Mouse (Mus musculus) adrenal gland, adult (tissue): Measurements from ENCODE around the gene Ptprg.

ENCODE experiments used
- DNase-seq, 2 experiments: peaks; one replicate each; pipeline ENCODE4 v3.0.0; 2022 to 2023; ENCODE audit warnings: low spot score in 1 of 2; ENCODE audit not compliant: inconsistent age in 2 of 2

Ptprg gene

DNA sequence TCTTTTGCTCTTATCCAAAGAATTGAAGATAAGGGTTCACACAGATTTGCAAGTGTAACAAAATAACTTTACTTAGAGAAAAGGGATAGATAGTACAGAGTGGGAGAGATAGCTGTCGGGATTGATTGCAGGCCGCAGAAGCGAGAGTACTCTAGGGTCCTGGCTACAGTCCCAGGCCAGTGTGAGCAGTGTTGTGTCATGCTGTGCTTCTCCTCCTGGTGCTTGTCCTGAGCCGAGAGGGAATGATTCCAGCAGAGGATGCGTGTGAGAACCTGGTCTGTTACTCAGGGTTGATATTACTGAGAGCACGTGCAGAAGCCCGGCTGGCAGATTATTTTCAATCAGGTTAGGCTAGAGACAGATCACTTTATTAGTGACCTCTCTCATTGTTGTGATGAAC, 523.9 kb downstream of the Ptprg start:
- no peak for DNase-seq

DNA sequence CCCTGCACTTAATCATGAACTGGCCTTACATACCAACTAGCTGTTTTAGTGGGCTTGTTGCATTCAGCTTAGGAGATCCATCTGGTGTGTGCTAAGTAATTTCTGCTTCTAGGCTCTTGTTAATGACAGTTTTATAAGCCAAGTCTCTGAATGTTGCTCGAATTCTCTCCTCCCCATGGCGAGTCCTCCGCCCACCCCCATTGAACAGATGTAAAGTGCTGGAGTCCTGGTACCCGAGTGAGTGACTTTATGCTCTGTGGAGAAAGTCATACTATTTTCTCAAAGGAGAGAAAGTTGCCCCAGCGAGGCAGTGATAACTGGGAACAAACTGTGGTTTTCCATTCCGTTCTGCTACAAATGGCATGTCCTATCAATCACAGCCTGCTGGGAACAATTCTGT, 525.9 kb downstream of the Ptprg start:
- no peak for DNase-seq

DNA sequence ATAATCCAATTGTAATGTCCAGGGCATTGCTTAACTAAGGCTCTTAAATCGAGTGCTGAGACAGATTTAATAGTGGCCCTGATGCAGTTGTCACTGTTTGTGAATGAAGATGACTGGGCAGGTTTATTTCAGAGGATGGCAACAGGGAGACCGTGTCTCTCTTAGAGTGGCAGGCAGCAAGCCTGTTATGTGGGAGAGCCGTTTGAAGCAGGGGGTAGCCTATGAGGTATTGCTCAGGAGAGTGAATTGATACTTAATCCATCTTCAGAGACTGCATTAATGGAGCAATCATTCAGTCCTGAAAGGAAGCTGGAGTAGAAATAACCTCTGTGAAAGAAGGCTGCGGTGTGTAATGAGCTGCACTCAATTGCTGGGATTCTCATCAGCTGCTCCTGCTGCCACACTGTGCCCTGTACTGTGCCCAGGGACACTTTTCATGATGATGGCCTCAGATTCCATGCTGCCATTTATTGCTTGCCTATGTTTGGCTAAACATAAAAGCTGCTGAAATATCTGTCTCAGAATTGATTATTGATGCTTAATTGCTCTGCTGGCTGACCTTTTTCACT, 526.6 kb downstream of the Ptprg start:
- no peak for DNase-seq

DNA sequence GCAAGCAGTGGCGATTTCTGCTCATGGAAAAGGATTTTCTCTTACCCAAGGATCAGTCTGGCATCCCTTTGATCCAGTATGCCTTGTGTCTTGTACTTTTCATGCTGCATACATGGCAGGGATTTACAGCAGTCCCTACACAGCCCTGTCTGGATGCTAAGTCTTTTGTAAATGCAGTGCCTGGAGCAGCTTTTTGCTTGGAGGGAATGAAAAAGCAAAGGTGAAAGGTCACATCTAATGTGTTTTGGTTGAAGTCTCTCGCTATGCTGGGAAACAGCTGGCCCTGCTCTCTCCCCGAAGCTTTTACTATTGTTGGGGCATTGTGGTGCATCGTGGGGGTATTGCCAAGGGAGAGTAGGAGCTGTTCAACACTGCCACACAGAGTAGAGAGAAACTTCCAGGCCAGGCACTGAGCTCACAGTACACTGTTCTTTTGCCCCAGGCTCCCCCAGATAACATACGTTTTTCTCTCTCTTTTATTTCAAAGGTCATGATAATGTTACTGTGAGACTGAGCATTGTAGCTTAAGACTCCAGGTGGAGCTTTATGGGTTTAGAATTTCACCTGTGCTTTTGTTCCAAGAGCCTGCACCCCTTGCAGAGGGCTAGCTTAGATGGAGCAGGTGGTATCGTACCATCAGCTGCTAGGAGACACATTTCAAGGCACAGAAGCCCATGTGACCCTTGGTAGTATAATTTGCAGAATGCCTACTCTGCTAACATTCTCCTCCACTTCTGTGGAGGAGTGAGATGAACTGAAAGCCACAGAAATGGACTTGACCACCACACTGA, 529.0 kb downstream of the Ptprg start:
- DNase-seq = no peak

DNA sequence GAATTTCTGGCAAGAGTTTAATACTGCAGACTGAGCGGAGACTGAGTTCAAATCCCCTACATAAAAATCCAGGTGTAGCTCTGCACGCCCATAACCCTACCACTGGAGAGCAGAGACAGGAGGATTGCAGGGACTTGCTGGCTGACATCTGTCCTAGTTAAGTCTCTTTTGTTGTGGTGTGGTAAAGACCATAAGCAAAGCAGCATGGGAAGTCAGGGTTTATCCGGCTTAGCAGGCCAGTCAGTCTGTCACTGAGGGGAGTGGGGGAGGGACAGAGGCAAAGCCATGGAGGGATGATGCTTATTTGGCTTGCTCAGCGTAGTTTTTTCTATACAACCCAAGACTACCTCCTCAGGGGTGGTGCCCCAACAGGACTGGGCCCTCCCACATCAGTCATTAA, 530.7 kb downstream of the Ptprg start:
- DNase-seq = no peak

DNA sequence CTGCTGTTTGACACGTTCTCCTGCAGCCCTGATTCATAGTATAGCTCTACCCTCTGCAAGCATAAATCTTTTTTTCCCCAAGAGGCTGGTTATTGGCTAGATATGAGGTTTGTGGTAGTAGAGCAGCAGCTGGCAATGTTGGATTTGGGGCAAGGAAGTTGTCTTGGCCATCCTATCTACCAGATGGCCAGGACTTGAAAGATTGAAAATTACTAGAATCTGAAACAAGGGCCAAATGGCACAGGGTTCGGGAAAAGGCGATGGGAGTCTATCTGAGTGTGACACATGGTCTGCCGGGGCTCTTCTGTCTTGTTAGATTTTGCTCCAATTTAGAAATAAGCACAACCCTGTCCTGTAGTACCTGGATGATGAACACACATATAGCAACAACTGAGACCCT, 531.7 kb downstream of the Ptprg start:
- DNase-seq = no peak

DNA sequence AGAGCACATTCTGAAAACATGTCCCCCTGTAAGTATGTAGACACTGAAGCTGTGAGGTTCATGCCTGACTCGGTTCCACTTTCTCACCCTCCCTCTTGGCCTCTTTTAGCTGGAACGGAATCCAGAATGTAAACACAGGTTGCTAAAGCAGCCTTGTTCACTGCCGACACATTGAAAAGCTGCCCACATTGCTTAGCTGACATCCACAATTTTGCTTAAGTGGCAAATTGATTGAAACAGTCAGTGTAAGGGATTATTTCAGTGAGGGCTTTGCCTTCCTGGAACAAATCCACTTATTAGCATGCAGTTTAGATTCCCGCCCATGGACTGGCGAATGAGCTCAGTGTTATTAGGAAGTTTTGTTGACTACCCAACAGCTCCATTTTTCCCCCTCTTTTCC, 532.8 kb downstream of the Ptprg start:
- DNase-seq = no peak

DNA sequence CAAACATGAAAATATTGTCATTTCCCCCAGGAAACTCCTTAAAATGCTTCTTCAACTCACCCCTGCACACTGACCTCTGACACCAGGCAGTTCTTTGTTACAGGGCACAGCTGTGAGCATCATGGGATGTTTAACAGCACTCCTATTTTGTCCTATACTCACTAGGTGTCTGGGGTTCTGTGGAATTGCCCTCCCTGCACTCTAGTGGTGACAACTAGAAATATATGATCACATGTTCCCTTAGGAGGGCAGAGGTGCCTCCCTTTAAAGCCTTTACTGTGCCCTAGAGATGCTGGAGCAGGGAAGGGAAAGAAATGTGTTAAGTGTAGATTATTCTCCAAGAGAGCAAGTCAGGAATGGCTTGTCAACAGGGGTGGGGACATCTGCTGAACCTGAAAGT, 536.6 kb downstream of the Ptprg start:
- DNase-seq = no peak

DNA sequence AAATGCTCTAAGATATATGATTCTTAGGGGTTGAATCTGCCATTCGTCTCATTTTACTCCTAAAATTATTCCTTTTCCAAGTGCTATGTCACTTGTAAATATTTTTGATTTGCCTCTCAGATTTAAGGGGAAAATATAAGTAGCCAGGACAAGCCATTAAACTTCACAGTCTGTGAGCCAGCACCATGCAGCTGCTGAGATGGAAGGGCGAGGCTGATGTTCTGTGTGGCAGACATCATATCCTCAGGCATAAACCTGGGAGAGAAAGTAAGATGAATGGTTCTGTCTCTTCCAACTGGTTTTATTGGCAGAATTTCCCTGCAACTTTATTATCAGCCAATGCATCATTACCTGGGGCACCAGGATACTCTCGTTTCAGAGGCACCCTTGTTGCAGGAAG, 538.4 kb downstream of the Ptprg start:
- DNase-seq = no peak

DNA sequence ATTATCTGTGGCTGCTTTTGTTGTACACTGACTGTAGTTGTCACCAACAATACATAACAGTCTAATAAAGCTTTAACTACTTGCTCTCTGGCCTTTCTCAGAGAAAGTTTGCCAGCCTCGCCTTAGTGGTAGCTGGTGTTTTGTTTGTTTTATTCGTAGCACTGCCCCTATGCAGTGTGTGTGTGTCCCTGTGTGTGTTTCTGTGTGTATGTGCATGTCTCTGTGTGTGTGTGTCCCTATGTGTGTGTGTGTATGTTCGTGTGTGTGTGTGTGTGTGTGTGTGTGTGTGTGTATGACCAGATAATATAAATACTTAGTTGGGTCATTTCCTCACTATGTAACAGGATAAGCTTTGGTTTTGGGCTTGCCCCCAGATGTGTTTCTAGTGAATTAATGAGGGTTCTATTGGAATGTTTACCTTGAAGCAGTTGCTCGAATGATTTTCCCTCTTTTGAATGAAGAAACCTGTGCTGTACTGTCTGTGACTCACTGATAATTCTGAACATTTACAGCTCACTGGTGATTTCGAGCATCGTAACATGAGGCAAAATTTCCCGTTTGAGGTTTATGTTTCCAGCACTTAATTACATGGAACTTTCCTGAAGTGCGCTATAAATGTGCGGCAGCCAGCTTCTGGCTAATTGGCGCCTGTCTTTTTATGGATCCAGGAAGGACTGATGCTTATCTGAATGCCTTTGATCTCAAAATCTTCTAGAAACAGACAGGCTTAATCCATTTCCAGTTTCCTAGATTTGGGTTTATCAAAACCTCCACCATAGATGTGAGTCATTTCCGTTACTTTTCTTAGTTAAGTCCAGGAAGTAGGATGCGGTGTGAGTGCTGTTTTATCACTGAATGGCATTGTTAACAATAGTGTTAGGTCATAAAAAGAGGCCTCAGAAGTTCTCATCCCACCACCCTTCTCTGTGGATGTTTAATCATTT, 546.3 kb downstream of the Ptprg start:
- peak in 1 of 2 experiments; percentile 46 for DNase-seq

DNA sequence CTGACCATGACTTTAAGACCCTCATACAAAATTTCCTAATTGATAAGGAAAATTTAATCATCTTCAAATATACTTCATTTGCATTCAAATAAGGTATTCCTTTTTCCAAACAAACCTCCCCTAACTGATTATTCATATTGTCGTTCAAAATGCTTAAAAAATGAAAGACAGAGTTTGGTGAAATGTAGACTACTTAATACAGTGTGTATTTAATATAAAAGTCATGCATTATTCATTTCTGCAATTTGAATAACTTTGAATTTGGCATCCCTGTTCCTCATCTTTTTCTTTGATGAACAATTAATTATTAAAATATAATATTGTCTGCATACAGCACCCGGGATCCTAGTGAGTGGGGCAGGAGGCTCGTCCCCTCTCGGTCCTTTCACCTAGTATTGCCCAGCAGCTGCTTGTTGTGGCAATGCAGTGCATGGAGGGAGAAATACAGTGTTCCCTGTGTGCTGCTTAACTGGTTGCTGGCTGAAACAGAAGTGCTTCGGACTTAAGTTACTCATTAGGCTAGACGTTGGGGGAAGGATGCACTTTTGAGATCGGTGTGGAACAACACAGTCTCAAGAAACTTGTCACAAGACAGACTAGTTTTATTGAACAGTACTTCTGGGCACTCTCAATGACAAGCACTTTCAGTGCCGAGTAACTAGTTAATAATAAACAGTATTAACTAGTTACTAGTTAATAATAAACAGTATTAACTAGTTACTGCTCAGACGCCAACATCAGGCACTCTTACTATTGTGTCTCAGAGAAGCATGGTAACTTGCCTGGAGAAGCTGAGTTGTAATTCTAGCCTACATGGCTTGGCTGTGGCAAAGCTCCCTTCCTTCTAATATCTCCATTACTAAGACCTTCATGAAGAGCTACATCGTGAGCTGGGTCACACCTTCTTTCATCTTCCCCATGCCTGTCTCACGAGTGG, 549.3 kb downstream of the Ptprg start:
- DNase-seq = no peak

DNA sequence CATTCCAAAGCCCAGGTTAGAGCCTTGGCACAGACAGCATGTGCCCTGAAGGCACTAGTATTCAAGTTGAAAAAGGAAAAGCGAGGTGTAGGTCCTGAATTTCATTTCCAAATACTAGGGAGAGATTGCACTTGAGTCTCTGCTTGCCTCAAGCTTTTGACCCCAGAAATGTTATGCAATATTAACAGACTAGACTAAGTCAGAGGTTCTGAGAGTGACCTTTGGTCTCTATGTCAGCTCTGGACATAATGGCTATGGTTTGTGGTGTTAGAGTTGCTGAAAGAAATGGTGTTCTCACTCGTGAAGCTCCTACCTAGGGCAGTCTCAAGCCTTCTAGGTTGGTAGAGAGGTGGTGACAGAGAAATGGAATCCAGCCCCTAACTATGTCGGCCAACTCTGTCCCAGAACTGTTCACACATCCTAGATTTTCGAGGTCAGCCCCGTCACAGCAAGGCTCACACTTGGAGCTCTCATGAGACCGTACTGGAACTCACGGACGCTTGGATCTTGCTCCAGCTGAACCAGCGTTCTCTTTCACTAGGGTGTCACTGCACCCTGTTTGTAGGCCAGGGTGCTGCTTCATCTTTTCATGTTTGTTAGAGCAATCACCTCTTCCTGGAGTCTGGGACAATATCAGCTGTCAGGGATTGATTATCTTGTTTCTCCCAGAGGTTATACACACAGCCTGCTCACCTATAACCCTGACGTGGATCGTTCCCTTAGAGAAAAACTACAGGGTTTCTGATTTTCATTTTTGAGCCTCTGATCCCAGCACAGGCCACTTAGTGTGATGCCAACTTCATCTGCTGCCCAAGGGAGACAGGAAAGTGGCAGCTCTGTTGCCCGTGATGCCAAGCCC, 551.2 kb downstream of the Ptprg start:
- peak in 1 of 2 experiments; percentile 41 for DNase-seq

DNA sequence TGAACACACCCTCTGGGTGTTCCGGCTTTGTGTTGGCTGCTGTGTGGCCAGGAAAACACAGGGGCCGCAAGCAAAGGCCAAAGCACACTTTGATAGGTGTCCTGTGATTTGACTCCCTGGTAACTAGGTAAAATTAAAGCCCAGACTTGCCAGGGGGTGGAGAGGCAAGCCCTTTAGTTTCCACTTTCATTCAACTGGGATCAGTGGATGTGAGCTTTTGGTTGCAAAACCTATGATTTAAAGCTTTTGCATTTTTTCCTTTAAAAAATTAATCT, 551.8 kb downstream of the Ptprg start:
- DNase-seq = no peak

DNA sequence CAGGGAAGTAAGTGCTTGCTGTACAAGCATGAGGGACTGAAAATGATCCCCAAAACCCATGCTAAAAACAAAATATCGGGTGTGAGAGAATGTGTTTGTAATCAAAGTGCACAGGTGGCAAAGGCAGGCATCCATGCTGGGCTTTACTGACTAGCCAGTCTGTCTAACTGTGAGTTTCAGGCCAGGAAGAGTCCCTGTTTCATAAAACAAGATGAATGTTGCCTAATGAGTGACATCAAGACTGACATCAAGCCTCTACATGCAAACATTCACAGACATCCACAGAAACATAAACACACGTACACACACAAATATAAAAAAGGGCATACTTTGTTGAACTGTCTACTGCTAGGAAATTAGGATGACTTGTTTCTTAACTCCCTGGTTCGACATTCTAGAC, 552.3 kb downstream of the Ptprg start:
- DNase-seq = no peak

DNA sequence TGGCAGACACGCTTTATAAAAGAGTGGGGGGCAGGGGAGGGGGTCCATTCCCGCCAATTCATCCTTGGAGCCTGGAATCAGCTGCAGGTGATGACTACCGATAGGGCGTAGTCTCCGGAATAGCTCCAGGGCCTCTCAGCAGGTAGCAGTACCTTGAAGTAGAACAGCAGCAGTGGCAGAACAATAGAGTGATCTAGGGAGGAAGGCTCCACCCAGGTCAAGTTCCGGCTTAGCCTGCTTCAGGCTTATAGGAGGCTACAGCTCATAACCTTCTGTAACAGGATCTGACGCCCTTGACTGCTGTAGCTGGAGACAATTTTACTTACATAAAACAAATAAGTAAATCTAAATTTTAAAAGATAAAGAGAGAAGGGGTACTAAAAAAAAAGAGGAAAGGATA, 554.1 kb downstream of the Ptprg start:
- DNase-seq = peak in 1 of 2 experiments; percentile 15

DNA sequence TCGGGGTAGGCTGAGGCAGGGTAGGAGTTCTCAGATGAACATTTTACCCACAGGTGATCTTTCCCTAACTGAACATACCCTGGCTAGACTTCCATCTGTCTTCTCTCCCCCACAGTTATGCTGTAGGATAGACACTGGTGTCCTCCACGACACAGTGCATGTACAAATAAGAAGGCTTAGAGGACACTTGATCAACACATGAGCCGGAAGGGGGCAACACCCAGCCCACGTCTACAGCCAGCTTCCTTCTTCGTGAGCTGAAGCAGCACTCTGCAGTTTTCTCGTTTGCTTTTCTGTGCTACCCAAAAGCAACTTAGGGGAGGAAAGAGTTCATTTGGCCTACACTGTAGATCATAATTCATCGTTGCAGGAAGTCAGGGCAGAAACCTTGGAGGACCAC, 554.7 kb downstream of the Ptprg start:
- no peak for DNase-seq

DNA sequence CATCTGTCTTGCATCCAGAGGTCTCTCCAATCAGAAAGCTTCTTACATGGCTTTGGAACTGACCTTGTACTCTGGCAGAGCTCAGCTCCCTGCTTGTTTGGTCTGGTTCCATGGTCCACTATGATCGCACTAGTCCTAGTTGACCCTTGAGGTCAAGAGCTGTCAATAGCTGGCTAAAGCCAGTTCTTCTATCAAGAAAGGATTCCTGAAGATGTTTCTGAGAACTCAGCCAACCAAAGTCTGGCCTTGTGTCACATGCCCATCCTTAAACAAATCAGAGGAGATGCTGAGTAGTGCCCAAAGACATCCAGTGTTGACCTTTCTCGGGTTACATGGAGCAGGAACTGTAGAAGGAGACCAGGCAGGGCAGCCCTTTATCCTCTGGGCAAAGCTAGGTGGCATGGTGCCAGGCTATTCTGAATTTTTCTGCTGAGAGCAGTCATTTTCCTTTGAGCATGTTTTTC, 559.2 kb downstream of the Ptprg start:
- DNase-seq = peak; percentile 41 to 80

DNA sequence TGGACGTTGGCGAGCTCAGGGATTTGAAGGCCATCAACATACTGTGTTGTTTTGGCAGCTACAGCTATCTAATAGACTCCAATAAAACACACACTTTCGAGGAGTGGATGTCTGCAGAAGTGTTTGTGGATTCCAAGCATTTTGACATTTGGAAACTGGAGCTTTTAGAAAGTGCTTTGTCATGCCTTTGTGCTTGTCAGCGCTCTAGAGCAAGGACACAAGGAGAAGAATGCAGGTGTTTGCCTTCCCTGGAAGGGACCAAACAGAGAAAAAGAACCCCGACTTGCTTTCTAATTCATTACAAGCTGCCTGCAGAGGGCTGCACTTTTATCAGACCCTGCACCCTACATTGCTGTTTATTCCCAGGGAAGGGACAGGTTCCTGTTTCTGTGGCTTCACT, 560.0 kb downstream of the Ptprg start:
- DNase-seq = peak in 1 of 2 experiments; percentile 51

DNA sequence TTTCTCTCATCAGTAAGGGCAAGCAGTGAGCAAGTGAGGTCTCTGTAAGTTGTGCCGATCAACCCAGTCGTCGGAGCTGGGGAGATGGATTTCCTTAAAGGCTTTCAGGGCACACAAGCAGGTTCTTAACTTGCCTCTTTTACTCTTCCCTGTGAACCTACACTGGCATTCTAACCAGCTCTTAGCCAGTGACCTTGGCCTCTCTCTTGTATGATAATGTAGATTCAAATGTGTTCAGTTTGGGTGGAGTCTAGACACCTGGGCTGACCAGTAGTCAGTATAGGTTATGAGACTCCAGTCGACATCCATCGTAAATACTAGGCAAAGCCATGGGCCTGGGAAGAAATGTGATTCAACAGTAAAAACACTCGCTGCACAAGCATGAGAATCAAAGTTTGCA, 560.7 kb downstream of the Ptprg start:
- peak in 1 of 2 experiments; percentile 18 for DNase-seq

DNA sequence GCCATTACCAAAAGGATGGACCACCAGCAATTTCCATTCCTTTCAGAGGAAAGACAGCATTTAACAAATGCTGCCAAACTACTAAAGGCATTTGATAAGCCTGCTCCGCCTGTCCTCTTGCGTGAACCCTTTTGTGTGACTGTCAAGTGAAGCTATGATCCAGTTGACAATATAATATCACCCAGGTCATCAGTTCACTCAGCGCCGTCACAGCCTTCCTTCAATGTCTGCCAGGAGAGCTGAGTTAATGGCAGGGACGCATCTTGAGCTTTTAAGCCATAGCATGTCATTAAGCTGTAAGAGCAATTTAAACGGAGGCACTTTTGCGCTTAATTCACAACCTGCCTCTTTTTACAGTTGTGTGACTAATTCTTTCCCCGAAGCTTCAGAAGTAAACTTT, 565.9 kb downstream of the Ptprg start:
- DNase-seq = no peak
